Mouse (Mus musculus): ENCODE data around the gene Cfap54. TPM values are rescaled to one million over a fixed set of nuclear protein-coding genes. Genes with fewer than 3 reads are reported as not detected.

The Cfap54 gene
- total and polyA plus RNA-seq, 3 experiments = 1.9 to 16.2 (median 5.1) TPM

DNA sequence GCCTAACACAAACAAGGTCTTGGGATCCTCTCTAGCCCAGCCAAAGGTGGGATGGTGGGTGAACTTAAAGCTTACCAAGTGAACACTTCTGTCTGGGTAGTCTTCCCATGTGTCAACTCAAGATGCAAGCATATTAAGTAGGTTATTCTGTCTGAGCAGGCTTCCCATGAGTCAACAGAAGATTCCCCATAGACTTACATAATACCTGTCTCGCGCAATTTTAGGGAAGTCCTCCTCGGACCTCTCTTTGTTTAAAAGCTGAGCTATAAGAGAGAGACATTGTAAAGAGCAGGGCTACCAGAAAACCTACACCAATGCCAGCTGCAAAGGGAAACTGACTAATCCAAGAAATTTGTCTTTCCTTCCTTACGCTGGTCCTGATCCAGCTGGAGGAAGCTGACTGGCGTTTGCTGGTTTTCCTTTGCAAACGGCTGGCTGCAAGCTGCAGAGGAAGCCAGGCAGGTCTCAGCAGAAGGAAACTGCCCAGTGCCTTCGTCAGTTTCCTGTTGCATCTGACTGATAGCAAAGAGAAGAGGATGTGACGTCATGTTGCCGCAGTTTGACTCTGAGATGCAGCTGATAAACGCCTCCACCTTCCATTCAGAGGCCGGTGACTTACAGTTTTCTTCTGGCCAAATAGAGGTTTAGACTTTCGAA is 42.7 kb upstream of the Cfap54 start:
- Histone ChIP-seq H3K36me3 (replicated peaks) (peaks cover 4% of the 10 kb centered on the region), H3K4me1 (ENCODE audit: insufficient read depth, low read depth, low read length) (peaks cover 45% of the 10 kb centered on the region)

DNA sequence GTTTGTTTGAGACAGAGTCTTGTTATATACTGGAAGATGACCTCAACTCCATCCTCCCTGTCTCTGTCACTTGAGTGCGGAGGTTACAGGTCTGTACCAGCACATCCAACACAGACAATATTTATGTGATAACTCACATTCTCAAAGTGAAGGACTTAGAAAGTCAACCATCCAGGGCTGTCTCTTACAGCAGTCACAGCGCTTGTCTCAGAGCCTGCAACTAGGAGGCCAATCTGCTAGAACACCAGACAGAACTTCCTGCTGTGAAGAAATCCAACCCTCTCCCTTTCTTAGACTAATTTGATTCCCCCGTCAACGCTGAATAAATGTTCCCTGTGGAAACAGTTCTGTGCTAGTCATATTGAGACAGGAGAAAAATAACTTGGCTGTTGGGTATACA is 41.9 kb upstream of the Cfap54 start:
- Histone ChIP-seq H3K9me3 (replicated peaks) (no peaks in the 10 kb centered on the region; the same call in 1 of the 2 replicates), H3K4me3 (ENCODE audit: low read depth, low read length) (no peak overlapping the region), H3K36me3 (replicated peaks) (peaks cover 2% of the 10 kb centered on the region), H3K4me1 (ENCODE audit: insufficient read depth, low read depth, low read length) (peaks cover 42% of the 10 kb centered on the region), H3K27me3 (ENCODE audit: insufficient read depth, low read length) (no peaks in the 10 kb centered on the region)
- ATAC-seq (ENCODE audit: extremely low read depth, insufficient number of reproducible peaks, low FRiP score, poor library complexity, severe bottlenecking) (no peak), DNase-seq (ENCODE audit: low spot score) (no peak)
- TF ChIP-seq CTCF (IDR thresholded peaks at IDR 0.05; ENCODE audit: low read depth, low read length) = no peak
- no peak for TF ChIP-seq TAL1 (conservative IDR thresholded peaks at IDR 0.05; ENCODE audit: low read depth, low read length)
- TF ChIP-seq GATA1 (IDR thresholded peaks at IDR 0.05; ENCODE audit: borderline replicate concordance, low read length) = no peak
- TF ChIP-seq GATA2 (IDR thresholded peaks at IDR 0.05; ENCODE audit: borderline replicate concordance, low read depth, low read length) = no peak
- no peak for TF ChIP-seq POLR2AphosphoS5 (IDR thresholded peaks at IDR 0.05; ENCODE audit: insufficient replicate concordance, low read depth, low read length)

More for the DNA sequence above, 42.7 kb upstream of the Cfap54 start:
- peak; percentile 52 for DNase-seq (ENCODE audit: low spot score)
- ATAC-seq (ENCODE audit: extremely low read depth, insufficient number of reproducible peaks, low FRiP score, poor library complexity, severe bottlenecking) = peak; percentile 96
- Histone ChIP-seq H3K27me3 (ENCODE audit: insufficient read depth, low read length) (no peaks in the 10 kb centered on the region), H3K9me3 (replicated peaks) (no peaks in the 10 kb centered on the region; the same call in 1 of the 2 replicates), H3K4me3 (ENCODE audit: low read depth, low read length) (peak overlapping the region; percentile 46; the same call in 1 of the 2 replicates)
- TF ChIP-seq CTCF (IDR thresholded peaks at IDR 0.05; ENCODE audit: low read depth, low read length) (no peak), GATA2 (IDR thresholded peaks at IDR 0.05; ENCODE audit: borderline replicate concordance, low read depth, low read length) (peak; percentile 45; the same call in 1 of the 2 replicates), TAL1 (conservative IDR thresholded peaks at IDR 0.05; ENCODE audit: low read depth, low read length) (no peak), POLR2AphosphoS5 (IDR thresholded peaks at IDR 0.05; ENCODE audit: insufficient replicate concordance, low read depth, low read length) (no peak)

DNA sequence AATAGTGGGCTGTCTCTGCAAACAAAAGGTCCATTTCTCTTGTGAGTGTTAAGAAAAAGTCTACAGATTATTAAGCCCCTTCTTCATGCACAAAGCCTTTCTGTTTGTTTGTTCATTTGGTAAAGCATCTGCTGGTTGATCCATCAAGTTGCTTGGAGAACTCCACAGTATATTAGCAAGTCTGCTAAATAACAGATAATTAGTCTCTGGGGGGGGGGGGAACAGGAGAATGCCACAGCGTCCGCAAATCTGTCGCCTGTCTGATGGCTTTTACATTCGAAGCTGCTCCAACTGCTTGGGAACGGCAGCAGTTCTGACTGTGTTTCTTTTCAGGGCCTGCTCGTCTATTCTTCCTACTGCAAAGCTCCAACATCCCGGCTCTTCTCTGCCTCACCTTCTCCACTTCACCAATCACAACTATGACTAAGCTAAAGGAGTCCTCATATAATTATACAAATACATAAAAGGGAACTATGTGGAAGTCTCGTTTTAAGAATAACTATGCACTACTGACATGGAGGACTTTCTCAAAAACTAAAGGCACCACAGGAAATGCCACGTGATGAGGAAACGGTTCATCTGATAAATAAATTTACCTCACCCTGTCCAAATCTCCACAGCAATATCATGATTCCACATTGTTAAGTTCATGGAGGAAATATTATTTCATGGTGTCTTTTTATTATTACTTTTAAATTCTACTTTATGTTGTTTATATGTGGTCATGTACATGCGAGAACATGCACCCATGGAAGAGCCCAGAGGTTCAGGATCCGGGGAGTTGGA is 41.2 kb upstream of the Cfap54 start:
- H3K4me1 ChIP-seq (ENCODE audit: insufficient read depth, low read depth, low read length) = peaks cover 38% of the 10 kb centered on the region
- H3K27me3 ChIP-seq (ENCODE audit: insufficient read depth, low read length) = no peaks in the 10 kb centered on the region
- no peaks in the 10 kb centered on the region for H3K36me3 ChIP-seq (replicated peaks)
- DNase-seq (ENCODE audit: low spot score) (no peak), ATAC-seq (ENCODE audit: extremely low read depth, insufficient number of reproducible peaks, low FRiP score, poor library complexity, severe bottlenecking) (no peak)
- TF ChIP-seq CTCF (IDR thresholded peaks at IDR 0.05; ENCODE audit: low read depth, low read length) = no peak
- no peak for TF ChIP-seq POLR2AphosphoS5 (IDR thresholded peaks at IDR 0.05; ENCODE audit: insufficient replicate concordance, low read depth, low read length)
- no peak for TF ChIP-seq TAL1 (conservative IDR thresholded peaks at IDR 0.05; ENCODE audit: low read depth, low read length)
- TF ChIP-seq GATA2 (IDR thresholded peaks at IDR 0.05; ENCODE audit: borderline replicate concordance, low read depth, low read length) = no peak
- no peak for TF ChIP-seq GATA1 (IDR thresholded peaks at IDR 0.05; ENCODE audit: borderline replicate concordance, low read length)
- H3K9me3 ChIP-seq (replicated peaks) = no peaks in the 10 kb centered on the region; the same call in 1 of the 2 replicates
- H3K4me3 ChIP-seq (ENCODE audit: low read depth, low read length) = no peak overlapping the region

DNA sequence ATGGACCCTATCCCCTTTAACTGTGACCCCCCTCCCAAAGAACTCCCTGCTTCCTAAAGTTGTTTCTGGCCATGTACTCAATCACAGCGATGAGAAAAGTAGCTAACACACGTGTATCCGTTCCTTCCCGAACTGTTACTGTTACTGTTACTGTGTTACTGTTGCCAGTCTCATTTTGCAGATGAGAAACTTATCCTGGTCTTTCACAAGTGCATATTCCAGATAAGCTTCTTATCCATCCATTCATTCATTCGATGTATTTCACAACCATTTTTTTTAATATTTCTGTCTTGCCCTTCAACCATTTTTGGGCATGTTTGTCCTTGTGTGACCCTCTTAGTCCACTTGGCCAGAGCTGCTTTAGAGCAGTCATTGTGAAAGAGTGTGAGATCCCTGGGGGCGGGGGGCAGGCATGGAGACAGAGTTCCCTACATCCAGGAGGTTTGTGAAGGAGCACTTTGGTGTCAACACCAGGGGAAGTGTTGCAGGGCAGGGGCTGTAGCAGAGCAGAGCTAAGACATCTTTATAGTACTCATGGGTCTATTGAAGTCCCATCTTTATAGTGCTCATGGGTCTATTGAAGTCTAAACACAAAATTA is 39.9 kb upstream of the Cfap54 start:
- no peak overlapping the region for H3K4me3 ChIP-seq (ENCODE audit: low read depth, low read length)
- no peaks in the 10 kb centered on the region; the same call in 1 of the 2 replicates for H3K9me3 ChIP-seq (replicated peaks)
- TF ChIP-seq POLR2AphosphoS5 (IDR thresholded peaks at IDR 0.05; ENCODE audit: insufficient replicate concordance, low read depth, low read length) (no peak), TAL1 (conservative IDR thresholded peaks at IDR 0.05; ENCODE audit: low read depth, low read length) (no peak), CTCF (IDR thresholded peaks at IDR 0.05; ENCODE audit: low read depth, low read length) (no peak), GATA2 (IDR thresholded peaks at IDR 0.05; ENCODE audit: borderline replicate concordance, low read depth, low read length) (no peak), GATA1 (IDR thresholded peaks at IDR 0.05; ENCODE audit: borderline replicate concordance, low read length) (no peak)
- DNase-seq (ENCODE audit: low spot score) (no peak), ATAC-seq (ENCODE audit: extremely low read depth, insufficient number of reproducible peaks, low FRiP score, poor library complexity, severe bottlenecking) (no peak)
- no peaks in the 10 kb centered on the region for H3K36me3 ChIP-seq (replicated peaks)
- H3K27me3 ChIP-seq (ENCODE audit: insufficient read depth, low read length) = no peaks in the 10 kb centered on the region
- peaks cover 38% of the 10 kb centered on the region for H3K4me1 ChIP-seq (ENCODE audit: insufficient read depth, low read depth, low read length)

DNA sequence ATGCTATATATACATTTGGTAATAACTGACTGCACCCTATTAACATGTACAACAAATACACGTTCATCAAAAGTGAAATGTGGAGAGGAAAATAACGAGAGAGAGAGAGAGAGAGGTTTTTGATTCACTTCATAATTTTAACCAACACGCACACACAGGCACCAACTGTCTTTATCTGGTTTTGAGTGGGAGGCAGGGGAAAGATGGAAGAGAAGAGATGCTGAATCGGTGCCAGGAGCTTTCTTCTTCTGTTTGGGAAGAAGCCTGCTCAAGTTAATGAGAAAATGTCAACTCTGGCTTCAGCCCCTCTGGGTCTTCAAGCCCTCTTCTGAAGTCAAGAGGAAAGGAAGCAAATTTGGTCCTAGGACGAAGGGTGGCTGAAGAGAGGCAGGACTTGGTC is 38.4 kb upstream of the Cfap54 start:
- no peak overlapping the region for H3K4me3 ChIP-seq (ENCODE audit: low read depth, low read length)
- peaks cover 2% of the 10 kb centered on the region; the same call in 1 of the 2 replicates for H3K9me3 ChIP-seq (replicated peaks)
- ATAC-seq (ENCODE audit: extremely low read depth, insufficient number of reproducible peaks, low FRiP score, poor library complexity, severe bottlenecking) (no peak), DNase-seq (ENCODE audit: low spot score) (no peak)
- no peaks in the 10 kb centered on the region for H3K27me3 ChIP-seq (ENCODE audit: insufficient read depth, low read length)
- H3K4me1 ChIP-seq (ENCODE audit: insufficient read depth, low read depth, low read length) = peaks cover 30% of the 10 kb centered on the region
- no peak for TF ChIP-seq GATA1 (IDR thresholded peaks at IDR 0.05; ENCODE audit: borderline replicate concordance, low read length)
- TF ChIP-seq POLR2AphosphoS5 (IDR thresholded peaks at IDR 0.05; ENCODE audit: insufficient replicate concordance, low read depth, low read length) = no peak
- no peak for TF ChIP-seq CTCF (IDR thresholded peaks at IDR 0.05; ENCODE audit: low read depth, low read length)
- TF ChIP-seq GATA2 (IDR thresholded peaks at IDR 0.05; ENCODE audit: borderline replicate concordance, low read depth, low read length) = no peak
- TF ChIP-seq TAL1 (conservative IDR thresholded peaks at IDR 0.05; ENCODE audit: low read depth, low read length) = no peak
- no peaks in the 10 kb centered on the region for H3K36me3 ChIP-seq (replicated peaks)

DNA sequence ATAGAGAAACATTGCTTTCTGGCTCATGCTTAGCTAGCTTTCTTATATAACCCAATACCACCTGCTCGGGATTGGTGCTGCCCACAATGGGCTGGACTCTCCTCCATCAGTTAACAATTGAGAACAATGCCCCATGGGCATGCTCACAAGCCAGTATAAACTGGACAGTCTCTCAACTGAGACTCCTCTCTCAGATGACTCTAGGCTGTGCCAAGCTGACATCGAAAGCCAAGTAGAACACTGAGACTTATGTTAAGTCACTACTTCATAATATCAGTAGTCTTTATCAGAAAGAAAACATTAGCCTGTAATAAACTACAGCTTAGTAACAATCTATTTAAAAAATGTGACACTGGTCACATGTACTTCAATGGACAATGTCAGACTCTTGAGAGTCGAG is 35.2 kb upstream of the Cfap54 start:
- ATAC-seq (ENCODE audit: extremely low read depth, insufficient number of reproducible peaks, low FRiP score, poor library complexity, severe bottlenecking) = no peak
- TF ChIP-seq POLR2AphosphoS5 (IDR thresholded peaks at IDR 0.05; ENCODE audit: insufficient replicate concordance, low read depth, low read length) (no peak), TAL1 (conservative IDR thresholded peaks at IDR 0.05; ENCODE audit: low read depth, low read length) (no peak), GATA2 (IDR thresholded peaks at IDR 0.05; ENCODE audit: borderline replicate concordance, low read depth, low read length) (no peak), GATA1 (IDR thresholded peaks at IDR 0.05; ENCODE audit: borderline replicate concordance, low read length) (no peak), CTCF (IDR thresholded peaks at IDR 0.05; ENCODE audit: low read depth, low read length) (no peak)
- no peaks in the 10 kb centered on the region for H3K36me3 ChIP-seq (replicated peaks)

More for the DNA sequence above, 35.2 kb upstream of the Cfap54 start:
- Histone ChIP-seq H3K9me3 (replicated peaks) (peaks cover 3% of the 10 kb centered on the region; the same call in 1 of the 2 replicates), H3K27me3 (ENCODE audit: insufficient read depth, low read length) (no peaks in the 10 kb centered on the region), H3K4me1 (ENCODE audit: insufficient read depth, low read depth, low read length) (peaks cover 8% of the 10 kb centered on the region), H3K4me3 (ENCODE audit: low read depth, low read length) (no peak overlapping the region)
- no peak for DNase-seq (ENCODE audit: low spot score)
